Mouse (Mus musculus) CD8-positive naive resting alpha-beta T cell, adult 57 days (primary cell): ENCODE results near the gene Ppil6. TPM values are rescaled to one million over a fixed set of nuclear protein-coding genes. Genes with fewer than 3 reads are reported as not detected.

Experiments
- total RNA-seq: library from RNA; stranded (reverse); gene quantifications from one replicate; pipeline ENCODE4 v1.2.4, GENCODE M21; 2023

Ppil6 gene
- not detected for total RNA-seq

DNA sequence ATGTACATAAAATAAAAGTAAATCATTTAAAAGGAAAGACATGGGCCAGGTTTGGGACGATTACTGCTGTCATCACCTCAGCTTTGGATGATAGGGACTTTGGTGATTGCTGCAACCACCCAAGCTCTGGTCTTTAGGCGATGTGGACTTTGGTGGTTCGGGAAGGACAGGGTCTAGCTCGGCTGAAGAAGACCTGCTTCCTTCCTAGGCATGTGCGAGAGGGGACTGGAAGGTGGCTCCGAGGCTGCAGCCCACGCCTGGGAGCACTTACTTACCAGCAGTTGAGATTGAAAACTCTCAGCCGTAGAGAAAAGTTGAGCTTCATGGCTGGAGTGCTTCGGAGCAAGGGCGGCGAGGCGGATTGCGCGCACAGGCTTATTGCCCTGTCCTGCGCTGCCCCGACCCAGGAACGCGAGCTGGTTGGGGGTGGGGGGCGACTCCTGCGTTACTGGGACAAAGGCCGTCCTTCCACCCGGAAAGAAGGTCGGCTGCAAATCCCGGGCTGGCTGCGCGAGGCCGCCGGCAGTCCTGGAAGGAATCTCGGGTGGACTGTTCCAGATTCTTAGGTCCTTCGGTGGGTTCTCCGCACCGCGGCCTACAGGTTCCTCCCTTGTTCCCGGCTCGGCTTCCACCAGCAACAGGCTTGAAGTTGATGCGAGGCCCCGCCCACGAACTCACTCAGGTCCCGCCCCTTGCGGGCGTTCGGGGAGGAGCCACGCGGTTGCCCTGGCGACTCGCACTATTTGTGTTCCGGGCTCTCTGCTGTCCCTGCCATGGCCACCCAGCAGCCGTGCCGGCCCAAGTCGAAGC, at the start of gene Ppil6, which contains the start of gene Smpd2:
Gene Ppil6 (plus strand): TSS at position 732 of the 810 bp plus-strand sequence.
Gene Smpd2 (minus strand): TSS at position 662 of the 810 bp plus-strand sequence.

DNA sequence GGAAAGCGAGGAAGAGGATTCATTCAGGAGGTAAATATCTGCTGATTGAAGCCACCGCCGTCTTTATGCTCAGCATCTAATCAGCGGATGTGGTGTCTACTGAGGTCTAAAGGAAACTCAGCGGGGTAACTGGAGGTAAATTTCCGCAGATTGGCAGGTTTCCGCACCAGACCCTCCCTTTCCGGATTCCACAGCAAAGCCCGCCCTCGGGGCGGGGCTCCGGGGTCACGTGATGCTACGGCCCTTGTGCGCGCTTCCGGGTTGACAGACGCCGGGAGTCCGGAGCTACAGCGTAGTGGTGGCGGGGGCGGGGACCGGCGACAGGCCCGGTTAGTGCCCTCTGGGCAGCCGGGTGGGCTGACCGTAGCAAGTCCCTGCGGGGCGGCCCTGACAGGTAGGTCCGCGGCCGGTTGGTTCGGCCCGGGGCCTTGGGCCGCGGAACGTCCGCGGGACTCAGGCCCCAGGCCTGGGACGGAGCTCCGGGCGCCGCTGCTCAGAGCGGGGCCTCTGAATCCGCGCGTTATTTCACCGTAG, 40.0 kb upstream of the Ppil6 start, which contains the start of gene Zbtb24:
Gene Zbtb24 (plus strand): TSS at position 247 of the 534 bp plus-strand sequence.

DNA sequence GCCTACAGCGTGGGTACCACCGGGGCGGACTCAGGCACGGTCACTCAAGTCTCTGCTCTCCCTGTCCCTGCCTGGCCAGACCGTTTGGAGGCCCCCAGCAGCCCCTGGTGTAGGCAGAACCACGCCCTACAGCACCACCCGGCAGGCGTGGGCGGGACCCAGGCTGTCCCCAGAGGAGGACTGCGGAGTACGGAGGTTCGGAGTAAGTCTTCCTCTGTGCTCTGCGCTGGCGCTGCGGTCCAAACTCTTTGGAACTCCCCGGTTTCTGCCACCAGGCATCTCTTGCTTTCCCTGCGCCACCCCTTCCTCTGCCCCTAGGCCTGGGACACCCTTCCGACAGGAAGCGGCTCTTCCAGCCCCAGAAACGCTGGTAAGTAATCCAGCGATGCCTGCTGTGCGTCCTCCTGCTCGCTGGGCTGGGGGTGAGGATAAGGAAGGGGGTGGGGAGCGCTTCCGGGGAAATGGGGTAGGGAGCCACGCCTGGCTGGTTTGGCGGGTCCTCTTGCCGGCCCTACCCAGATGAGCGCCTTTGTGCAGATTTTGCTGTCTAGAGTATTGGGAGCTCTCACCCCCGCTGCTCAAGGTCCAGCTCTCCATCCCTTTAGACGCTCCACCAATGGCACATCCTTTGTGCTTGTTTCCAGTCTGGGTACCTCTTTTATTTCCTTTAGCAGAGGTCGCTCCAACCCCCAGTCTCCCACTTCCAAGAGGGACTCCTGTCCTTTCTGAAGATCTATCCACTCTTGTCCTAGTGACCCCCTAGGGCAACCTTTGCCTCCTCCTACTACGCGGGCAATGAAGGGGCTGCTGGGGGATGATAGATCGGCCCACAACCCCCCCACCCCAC, 13.8 kb upstream of the Ppil6 start, which contains the start of gene Mical1:
Gene Mical1 (plus strand): TSS at position 144 of the 847 bp plus-strand sequence.

DNA sequence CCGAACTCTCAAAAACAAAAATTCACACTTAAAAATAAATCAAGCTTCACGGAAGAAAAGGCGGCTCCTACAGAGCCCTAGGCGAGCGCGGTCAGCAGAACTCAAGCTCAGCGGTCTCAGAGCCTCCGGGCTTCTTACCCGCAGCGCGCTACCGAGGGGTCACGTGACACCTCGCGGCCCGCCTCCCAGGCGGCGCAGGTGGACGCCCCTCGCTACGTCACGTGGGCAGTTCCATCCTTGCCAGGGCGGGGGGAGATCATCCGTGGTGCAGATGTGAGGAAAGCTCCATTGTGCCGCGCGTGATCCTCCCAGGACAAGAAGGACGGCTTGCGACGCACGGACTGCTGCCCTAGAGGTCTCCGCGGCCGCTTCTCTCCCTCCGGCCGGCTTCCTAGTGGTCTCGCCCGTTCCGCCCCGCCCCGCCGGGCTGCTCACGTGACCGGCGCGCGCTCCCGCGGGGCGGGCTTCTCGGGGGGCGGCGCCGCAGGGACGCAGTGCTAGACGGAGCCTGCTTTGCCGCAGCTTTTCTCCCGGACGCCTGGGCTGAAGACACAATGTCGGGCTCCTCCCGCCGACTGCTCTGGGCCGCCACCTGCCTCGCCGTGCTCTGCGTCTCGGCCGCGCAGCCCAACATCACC, 28.9 kb downstream of the Ppil6 start, which contains the start of gene Cd164:
Gene Cd164 (plus strand): TSS at position 434 of the 638 bp plus-strand sequence.

Other genes starting within 250 kb of the Ppil6 start
- gene Fig4, start 187.2 kb upstream of the Ppil6 start, total RNA-seq = 17.1 TPM
- gene Ak9, start 186.5 kb upstream of the Ppil6 start, total RNA-seq = not detected
- 38.5 TPM for gene Zbtb24, start 40.1 kb upstream of the Ppil6 start, total RNA-seq
- gene Mical1, start 14.1 kb upstream of the Ppil6 start, total RNA-seq = 277 TPM
- 18.0 TPM for gene Smpd2, start 70 bp upstream of the Ppil6 start, total RNA-seq
- gene Cd164, start 29.0 kb downstream of the Ppil6 start, total RNA-seq = 308 TPM
- gene Ccdc162, start 226.2 kb downstream of the Ppil6 start, total RNA-seq = 3.9 TPM